In genomic region chr3:104788075-104788474, GRCm38 (mm10) we compare ENCODE assay signal across 8 mouse cellular contexts. TPM values are rescaled to one million over a fixed set of nuclear protein-coding genes. Genes with fewer than 3 reads are reported as not detected.
A peak's percentile ranks its signal among the peaks of the same experiment; 100 is the strongest.
DNase-seq lines count a peak whose midpoint lies in the region; ATAC-seq lines count a peak whose summit lies in the region.

Gene Rhoc, plus strand, starts transcription at chr3:104788375.

- peaks cover 3% of the 10 kb centered on the region for H3K27me3 ChIP-seq in kidney, embryonic 14.5 days (ENCODE audit: control insufficient read depth, insufficient read depth, low read length)
- peaks cover 39% of the 10 kb centered on the region for H3K27me3 ChIP-seq in midbrain, embryonic 15.5 days (replicated peaks)

- ATAC-seq in kidney, embryonic 14.5 days (ENCODE audit: low FRiP score, low TSS enrichment), result no peak
- ATAC-seq in midbrain, embryonic 15.5 days (replicated peaks), result peak; percentile 4; the same call in 1 of the 2 replicates
- ATAC-seq in cerebellum, adult (ENCODE audit: insufficient number of reproducible peaks, low FRiP score, low TSS enrichment), result no peak

- peak within 1 kb of the TSS; percentile 79 for H3K9ac ChIP-seq in kidney, embryonic 14.5 days (ENCODE audit: low read depth, low read length)
- peak within 1 kb of the TSS; percentile 46 for H3K9ac ChIP-seq in midbrain, embryonic 15.5 days

- peaks cover 17% of the 10 kb centered on the region for H3K36me3 ChIP-seq in kidney, embryonic 14.5 days (ENCODE audit: control insufficient read depth, insufficient read depth, low read length)
- no peaks in the 10 kb centered on the region for H3K36me3 ChIP-seq in midbrain, embryonic 15.5 days (replicated peaks)

- H3K4me1 ChIP-seq in kidney, embryonic 14.5 days (ENCODE audit: control insufficient read depth, insufficient read depth, low read length), result peaks cover 30% of the 10 kb centered on the region
- H3K4me1 ChIP-seq in midbrain, embryonic 15.5 days, result peaks cover 9% of the 10 kb centered on the region

- 32% methylated on average over 3 of the region's 3 CpGs for WGBS in kidney, embryonic 14.5 days
- WGBS in large intestine, adult 2 months, result 19% methylated on average over 3 of the region's 3 CpGs
- 42% methylated on average over 3 of the region's 3 CpGs for WGBS in midbrain, embryonic 15.5 days

- no peaks in the 10 kb centered on the region for H3K9me3 ChIP-seq in kidney, embryonic 14.5 days (ENCODE audit: control insufficient read depth, low read length)
- no peaks in the 10 kb centered on the region for H3K9me3 ChIP-seq in midbrain, embryonic 15.5 days

- no peak for DNase-seq in kidney, postnatal 10 days
- no peak for DNase-seq in adrenal gland, postnatal 10 days
- DNase-seq in gastrocnemius, postnatal 25 days, result no peak
- DNase-seq in large intestine, adult 2 months (ENCODE audit: low read depth, low spot score), result no peak
- DNase-seq in cerebellum, adult 11-12 months, result no peak

- H3K4me2 ChIP-seq in kidney, embryonic 14.5 days (replicated peaks; ENCODE audit: low read depth, low read length), result peak within 1 kb of the TSS; percentile 83
- peak within 1 kb of the TSS; percentile 97 for H3K4me2 ChIP-seq in midbrain, embryonic 15.5 days

- peak within 1 kb of the TSS; percentile 53 for H3K4me3 ChIP-seq in kidney, embryonic 14.5 days (ENCODE audit: low read length)
- H3K4me3 ChIP-seq in midbrain, embryonic 15.5 days, result peak within 1 kb of the TSS; percentile 52

- peak within 1 kb of the TSS; percentile 65 for H3K27ac ChIP-seq in kidney, embryonic 14.5 days (ENCODE audit: low read depth, low read length)
- no peak within 1 kb of the TSS for H3K27ac ChIP-seq in midbrain, embryonic 15.5 days

RNA-seq across cellular contexts. Expression of gene Rhoc, which starts in this region (rescaled TPM):
- 110 and 127 TPM in 2 replicates for polyA plus RNA-seq in kidney, embryonic 14.5 days (2014; fragmentation: Nextera tagmentation; extraction: Ambion mirVana)
- total RNA-seq in adrenal gland, postnatal 10 days (2021), result 100 to 1,000 TPM; 156 to 166 TPM
- 10 to 100 TPM; 44.8 to 66.5 TPM for total RNA-seq in gastrocnemius, postnatal 25 days (2021)
- 142 and 143 TPM in 2 replicates for polyA plus RNA-seq in large intestine, adult 2 months (2012; rRNA removed)
- polyA plus RNA-seq in midbrain, embryonic 15.5 days (2015; fragmentation: Nextera tagmentation; extraction: Ambion mirVana), result 43.8 and 46.0 TPM in 2 replicates
